Mouse (Mus musculus) neural tube, embryonic 14.5 days (tissue): ENCODE data around the gene Pacs1. TPM values are rescaled to one million over a fixed set of nuclear protein-coding genes. Genes with fewer than 3 reads are reported as not detected.

Experiments
- ATAC-seq: fragments of 200-750 bp; cut with Nextera tagmentation; 2 replicates; pipeline ENCODE4 v1.8.0; 2017; ENCODE audit warnings: low read depth, mild to moderate bottlenecking, moderate TSS enrichment, moderate library complexity
- H3K27ac ChIP-seq: fragments of 300-500 bp; sonication (generic); 2 replicates; pipeline ENCODE4 v1.5.1; 2014; ENCODE audit warnings: low read depth, mild to moderate bottlenecking, control low read depth, low read length, moderate library complexity, mixed read lengths
- H3K27me3 ChIP-seq: fragments of 300-500 bp; sonication (generic); 2 replicates; pipeline ENCODE4 v1.6.1; 2014; ENCODE audit warnings: low read length; ENCODE audit not compliant: control insufficient read depth, insufficient read depth
- H3K36me3 ChIP-seq: fragments of 300-500 bp; sonication (generic); 2 replicates; pipeline ENCODE4 v1.6.1; 2014; ENCODE audit warnings: low read length, mixed read lengths; ENCODE audit not compliant: control insufficient read depth, insufficient read depth
- H3K4me1 ChIP-seq: fragments of 300-500 bp; sonication (generic); 2 replicates; pipeline ENCODE4 v1.6.1; 2014; ENCODE audit warnings: low read length; ENCODE audit not compliant: control insufficient read depth, insufficient read depth
- H3K4me2 ChIP-seq: fragments of 300-500 bp; sonication (generic); 2 replicates; pipeline ENCODE4 v1.6.1; 2014; ENCODE audit warnings: mild to moderate bottlenecking, low read depth, low read length, control low read depth
- H3K4me3 ChIP-seq: fragments of 300-500 bp; sonication (generic); 2 replicates; pipeline ENCODE4 v1.5.1; 2014; ENCODE audit warnings: low read depth, low read length, control low read depth, mixed read lengths
- H3K9ac ChIP-seq: fragments of 300-500 bp; sonication (generic); replicated peaks from 2 replicates; pipeline ENCODE4 v1.6.1; 2014; ENCODE audit warnings: low read depth, mild to moderate bottlenecking, control low read depth, low read length, mixed read lengths
- H3K9me3 ChIP-seq: fragments of 300-500 bp; sonication (generic); 2 replicates; pipeline ENCODE4 v1.6.1; 2016; ENCODE audit warnings: low read length; ENCODE audit not compliant: control insufficient read depth
- WGBS: fragments of 180-500 bp; shearing (Covaris S2); extraction: QIAGEN DNeasy Blood & Tissue Kit; methylation state at CpG from one replicate; pipeline ENCODE4 v1.1.7; 2014; 5-methylcytosine and 5-hydroxymethylcytosine counted together
- polyA plus RNA-seq: library from polyadenylated mRNA; unstranded; fragments of >200 nt; fragmentation: Nextera tagmentation; extraction: Ambion mirVana; gene quantifications from 2 replicates; pipeline ENCODE4 v1.2.1, GENCODE M21; 2014

Gene Pacs1
- polyA plus RNA-seq, result 56.9 TPM in 2 replicates

DNA sequence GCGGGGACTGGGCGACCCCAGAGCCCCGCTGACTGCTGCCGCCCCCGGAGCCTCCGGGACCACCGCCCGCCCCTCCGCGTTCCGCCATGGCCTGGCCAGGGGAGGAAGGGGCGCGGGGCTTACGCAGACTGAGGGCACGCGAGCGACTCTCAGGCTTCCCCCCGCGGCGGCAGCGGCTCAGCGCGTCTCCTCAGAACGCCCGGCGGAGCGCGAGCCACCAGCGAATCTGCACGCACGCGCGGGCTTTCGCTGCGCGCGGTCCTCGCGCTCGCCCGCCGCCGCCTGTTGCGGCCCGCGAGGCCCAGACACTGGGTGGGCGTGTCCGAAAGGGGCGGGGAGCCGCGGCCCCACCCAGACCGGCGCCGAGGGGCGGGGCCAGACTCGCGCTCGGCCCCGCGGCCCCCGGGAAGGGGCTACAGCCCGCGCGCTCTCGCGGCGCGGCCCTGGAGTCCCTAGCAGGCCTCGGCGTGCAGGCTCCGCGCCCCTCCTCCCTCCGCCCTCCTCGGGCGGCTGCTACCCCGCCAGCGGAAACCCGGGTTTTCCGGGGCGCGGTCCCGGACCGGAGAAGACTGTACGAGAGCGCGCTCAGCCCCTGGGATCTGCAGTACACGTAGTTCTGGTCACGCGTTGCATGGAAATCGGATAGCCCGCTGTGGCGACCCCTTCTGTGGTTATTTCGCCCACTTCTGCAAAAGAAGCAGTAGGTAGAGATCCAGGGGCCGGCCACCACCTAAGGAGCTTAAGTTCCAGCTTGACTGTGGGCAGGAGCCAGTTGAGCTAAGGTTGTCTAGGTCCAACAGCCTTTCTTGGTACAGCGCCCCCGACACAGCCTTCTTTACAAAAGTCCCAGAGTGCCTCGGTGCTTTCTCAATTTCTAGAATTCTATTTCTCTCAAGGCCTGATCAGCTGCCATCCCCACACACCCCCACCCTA lies at the start of gene Pacs1:
Pacs1 (minus strand) TSS at position 319 of the 933 bp plus-strand sequence.
- H3K4me1 ChIP-seq, result peaks cover 13% of the 10 kb centered on the region; the same call in 1 of the 2 replicates
- H3K9me3 ChIP-seq, result no peaks in the 10 kb centered on the region
- ATAC-seq, result peak; percentile 84
- H3K27me3 ChIP-seq, result no peaks in the 10 kb centered on the region
- H3K4me2 ChIP-seq, result peak within 1 kb of the TSS; percentile 94
- H3K27ac ChIP-seq, result peak within 1 kb of the TSS; percentile 87
- H3K9ac ChIP-seq, result peak within 1 kb of the TSS; percentile 85
- peaks cover 23% of the 10 kb centered on the region for H3K36me3 ChIP-seq
- WGBS, result under 1% methylated on average over 37 of the region's 97 CpGs
- H3K4me3 ChIP-seq, result peak within 1 kb of the TSS; percentile 89

DNA sequence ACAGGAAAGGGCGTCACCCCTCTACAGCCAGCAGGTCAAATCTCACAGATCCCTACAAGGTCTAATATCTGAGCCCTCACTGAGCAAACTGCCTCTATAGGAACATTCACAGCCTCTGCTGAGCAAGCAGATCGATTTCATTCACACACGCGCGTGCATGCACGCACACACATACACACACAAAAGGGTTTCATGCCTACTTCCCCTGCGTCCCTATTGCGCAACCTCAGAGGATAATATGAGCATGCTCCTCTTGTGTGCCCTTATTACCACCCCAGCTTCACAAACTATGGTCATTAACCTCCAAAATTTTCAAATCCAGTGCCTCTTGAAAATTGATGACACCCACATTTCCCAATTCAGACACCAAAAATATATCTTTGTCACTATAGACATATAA lies 40.3 kb upstream of the Pacs1 start:
- no peak for ATAC-seq
- no peaks in the 10 kb centered on the region for H3K4me1 ChIP-seq
- H3K27ac ChIP-seq, result no peak overlapping the region
- no peaks in the 10 kb centered on the region for H3K9me3 ChIP-seq
- no peaks in the 10 kb centered on the region for H3K36me3 ChIP-seq
- no peaks in the 10 kb centered on the region for H3K27me3 ChIP-seq
- 96% methylated on average over 8 of the region's 8 CpGs for WGBS
- no peak overlapping the region for H3K4me3 ChIP-seq
- H3K4me2 ChIP-seq, result no peak overlapping the region
- no peak overlapping the region for H3K9ac ChIP-seq

DNA sequence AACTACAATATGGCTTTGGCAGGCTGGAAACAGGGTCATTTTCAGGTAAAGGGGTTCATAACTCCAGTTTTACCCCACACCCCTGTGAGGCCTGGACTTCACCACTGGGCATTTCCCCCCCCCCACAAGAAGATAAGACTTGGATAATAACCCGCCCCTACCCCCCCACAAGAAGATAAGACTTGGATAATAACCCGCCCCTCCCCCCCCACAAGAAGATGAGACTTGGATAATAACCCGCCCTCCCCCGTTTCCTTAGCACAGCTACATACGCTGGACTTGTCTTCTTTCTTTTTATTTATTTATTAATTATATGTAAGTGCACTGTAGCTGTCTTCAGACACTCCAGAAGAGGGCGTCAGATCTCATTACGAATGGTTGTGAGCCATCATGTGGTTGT lies 36.1 kb upstream of the Pacs1 start:
- Histone ChIP-seq H3K4me1 (no peaks in the 10 kb centered on the region), H3K9me3 (no peaks in the 10 kb centered on the region), H3K27me3 (no peaks in the 10 kb centered on the region), H3K36me3 (peaks cover 22% of the 10 kb centered on the region; the same call in 1 of the 2 replicates), H3K27ac (no peak overlapping the region), H3K4me2 (no peak overlapping the region), H3K4me3 (no peak overlapping the region), H3K9ac (no peak overlapping the region)
- 86% methylated on average over 7 of the region's 7 CpGs for WGBS
- no peak for ATAC-seq

DNA sequence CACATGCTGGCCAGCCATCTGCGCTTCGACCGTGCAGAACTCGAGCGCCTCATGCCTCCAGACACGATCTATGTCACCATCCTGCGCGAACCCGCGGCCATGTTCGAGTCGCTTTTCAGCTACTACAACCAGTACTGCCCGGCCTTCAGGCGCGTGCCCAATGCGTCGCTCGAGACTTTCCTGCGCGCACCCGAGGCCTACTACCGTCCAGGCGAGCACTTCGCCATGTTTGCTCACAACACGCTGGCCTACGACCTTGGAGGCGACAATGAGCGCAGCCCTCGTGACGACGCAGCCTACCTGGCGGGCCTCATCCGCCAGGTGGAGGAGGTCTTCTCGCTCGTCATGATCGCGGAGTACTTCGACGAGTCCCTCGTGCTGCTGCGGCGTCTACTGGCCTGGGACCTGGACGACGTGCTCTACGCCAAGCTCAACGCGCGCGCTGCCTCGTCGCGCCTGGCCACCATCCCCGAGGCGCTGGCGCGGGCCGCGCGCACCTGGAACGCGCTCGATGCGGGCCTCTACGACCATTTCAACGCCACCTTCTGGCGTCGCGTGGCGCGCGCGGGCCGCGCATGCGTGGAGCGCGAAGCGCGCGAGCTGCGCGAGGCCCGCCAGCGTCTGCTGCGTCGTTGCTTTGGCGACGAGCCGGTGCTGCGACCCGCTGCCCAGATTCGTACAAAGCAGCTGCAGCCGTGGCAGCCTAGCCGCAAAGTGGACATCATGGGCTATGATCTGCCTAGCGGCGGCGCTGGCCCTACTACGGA lies 34.2 kb upstream of the Pacs1 start:
- Histone ChIP-seq H3K4me3 (no peak overlapping the region), H3K9ac (no peak overlapping the region), H3K4me2 (no peak overlapping the region), H3K36me3 (peaks cover 30% of the 10 kb centered on the region), H3K9me3 (no peaks in the 10 kb centered on the region), H3K27ac (no peak overlapping the region), H3K4me1 (no peaks in the 10 kb centered on the region), H3K27me3 (no peaks in the 10 kb centered on the region)
- ATAC-seq, result no peak
- 42% methylated on average over 98 of the region's 98 CpGs for WGBS

DNA sequence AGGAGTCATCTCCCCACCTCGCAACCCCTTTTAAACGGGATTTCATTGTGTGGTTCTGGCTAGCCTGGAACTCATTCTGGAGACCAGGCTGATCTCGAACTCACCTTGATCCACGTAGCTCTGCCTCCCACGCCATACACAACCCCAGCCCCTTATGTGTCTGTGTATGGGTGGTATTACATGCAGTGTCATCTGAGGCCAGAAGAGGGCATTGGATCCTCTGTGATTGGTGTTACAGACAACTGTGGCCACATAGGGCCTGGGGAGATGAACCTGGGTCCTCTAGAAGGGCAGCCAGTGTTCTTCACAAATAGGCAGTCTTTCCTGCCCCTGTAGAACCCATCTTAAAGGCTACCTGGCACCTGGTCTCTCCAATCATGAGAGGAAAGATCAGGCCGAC lies 33.4 kb upstream of the Pacs1 start:
- Histone ChIP-seq H3K4me3 (no peak overlapping the region), H3K36me3 (peaks cover 30% of the 10 kb centered on the region), H3K4me2 (no peak overlapping the region), H3K9me3 (no peaks in the 10 kb centered on the region), H3K27me3 (no peaks in the 10 kb centered on the region), H3K9ac (no peak overlapping the region), H3K27ac (no peak overlapping the region), H3K4me1 (no peaks in the 10 kb centered on the region)
- WGBS, result 86% methylated on average over 6 of the region's 6 CpGs
- no peak for ATAC-seq

DNA sequence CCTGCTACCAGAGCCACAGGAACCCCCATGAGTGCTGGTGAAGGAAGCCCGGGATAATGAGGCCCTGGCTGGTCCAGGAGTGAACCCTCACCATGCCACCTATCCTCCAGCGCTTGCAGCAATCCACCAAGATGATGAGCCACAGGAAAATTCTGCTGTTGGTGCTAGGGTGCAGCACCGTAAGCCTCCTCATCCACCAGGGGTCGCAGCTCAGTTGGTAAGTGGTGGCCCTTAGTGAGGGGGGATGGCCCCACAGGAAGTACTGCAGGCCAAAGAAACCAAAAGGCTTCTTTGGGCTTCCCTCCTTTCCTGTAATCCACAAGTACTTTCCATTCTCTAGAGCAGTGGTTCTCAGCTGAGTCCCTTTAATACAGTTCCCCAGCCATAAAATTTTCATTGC lies 29.5 kb upstream of the Pacs1 start:
- Histone ChIP-seq H3K9ac (no peak overlapping the region), H3K27ac (no peak overlapping the region), H3K36me3 (peaks cover 23% of the 10 kb centered on the region), H3K27me3 (no peaks in the 10 kb centered on the region), H3K4me2 (no peak overlapping the region), H3K4me1 (peaks cover 12% of the 10 kb centered on the region), H3K9me3 (no peaks in the 10 kb centered on the region), H3K4me3 (no peak overlapping the region)
- WGBS, result 25% methylated on average over 4 of the region's 4 CpGs
- no peak for ATAC-seq

DNA sequence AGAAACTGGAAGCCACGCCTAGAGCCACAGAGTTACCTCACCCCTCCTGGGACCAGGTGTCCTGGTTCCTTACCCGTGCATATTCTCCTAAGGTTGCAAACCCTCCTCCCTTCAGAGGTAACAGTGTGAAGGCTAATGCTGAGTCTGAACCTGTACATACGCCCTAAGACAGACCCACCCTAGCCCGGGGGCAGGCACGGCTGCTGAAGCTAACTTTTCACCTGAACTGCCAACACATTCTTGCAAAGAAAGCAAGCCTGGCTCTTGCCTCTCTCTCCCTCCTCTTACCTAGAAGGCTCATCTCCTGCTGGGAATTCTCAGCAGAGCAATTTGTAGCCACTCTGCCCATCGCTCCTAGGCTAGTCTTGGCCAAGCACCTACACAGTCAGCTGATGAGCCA lies 27.7 kb upstream of the Pacs1 start:
- Histone ChIP-seq H3K4me2 (no peak overlapping the region), H3K4me1 (peaks cover 19% of the 10 kb centered on the region), H3K27ac (no peak overlapping the region), H3K36me3 (peaks cover 12% of the 10 kb centered on the region; the same call in 1 of the 2 replicates), H3K9me3 (no peaks in the 10 kb centered on the region), H3K27me3 (no peaks in the 10 kb centered on the region), H3K9ac (no peak overlapping the region), H3K4me3 (no peak overlapping the region)
- no peak for ATAC-seq
- WGBS, result 83% methylated on average over 6 of the region's 6 CpGs

DNA sequence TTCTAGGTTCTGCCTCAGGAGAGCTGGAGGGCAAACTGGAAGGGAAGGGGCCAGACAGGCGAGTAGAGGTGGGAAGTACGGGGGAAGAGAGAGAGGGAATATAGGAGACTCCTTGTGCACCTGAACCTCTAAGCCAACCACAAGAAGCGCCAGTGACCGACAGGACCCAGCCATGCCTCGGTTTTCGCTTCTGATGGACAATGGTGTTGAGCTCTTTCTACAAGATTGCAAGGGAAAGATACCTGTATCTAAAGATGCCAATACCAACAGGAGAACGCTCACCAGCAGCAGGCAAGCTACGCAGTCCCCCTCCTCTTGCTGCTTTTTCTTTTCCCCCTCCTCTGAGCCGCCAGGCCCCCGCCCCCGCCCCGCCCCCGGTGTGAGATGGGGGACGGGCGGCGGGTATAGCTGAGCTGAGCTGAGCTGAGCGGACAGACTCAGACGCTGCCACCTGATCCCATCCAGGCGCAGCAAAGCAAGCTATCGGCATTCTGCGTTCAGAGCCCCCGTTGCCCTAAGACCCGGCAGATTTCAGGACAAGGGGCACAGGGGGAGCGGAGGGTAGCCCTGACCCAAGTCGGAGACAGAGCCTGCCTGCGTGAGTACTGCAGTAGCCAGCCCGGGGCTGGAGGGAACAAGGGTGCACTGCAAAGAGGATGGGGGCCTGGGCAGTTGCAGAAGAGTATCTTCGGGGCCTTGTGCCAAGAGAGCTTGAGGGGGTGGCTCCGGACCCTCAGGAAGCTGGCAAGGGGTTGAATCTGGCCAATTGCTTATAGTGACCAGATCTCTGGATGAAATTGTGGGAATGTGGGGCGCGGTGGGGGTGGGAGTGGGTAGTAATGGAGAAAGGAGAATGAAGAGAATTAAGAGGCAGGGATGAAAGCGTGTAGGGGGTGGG lies 25.2 kb upstream of the Pacs1 start, which contains the start of gene Gal3st3:
Gal3st3 (plus strand) TSS at position 429 of the 898 bp plus-strand sequence.
- Histone ChIP-seq H3K4me2 (peak within 1 kb of the TSS; percentile 61), H3K27ac (peak within 1 kb of the TSS; percentile 85), H3K27me3 (no peaks in the 10 kb centered on the region), H3K36me3 (peaks cover 8% of the 10 kb centered on the region), H3K9me3 (no peaks in the 10 kb centered on the region), H3K9ac (peak within 1 kb of the TSS; percentile 87), H3K4me1 (peaks cover 28% of the 10 kb centered on the region), H3K4me3 (peak within 1 kb of the TSS; percentile 69)
- ATAC-seq, result peak; percentile 55
- WGBS, result 5% methylated on average over 29 of the region's 32 CpGs
